Mouse (Mus musculus) midbrain, postnatal 0 days (tissue): ENCODE results near the gene Cdca7l. TPM values are rescaled to one million over a fixed set of nuclear protein-coding genes. Genes with fewer than 3 reads are reported as not detected.

ENCODE experiments used
- ATAC-seq: fragments of 200-750 bp; cut with Nextera tagmentation; 2 replicates; pipeline ENCODE4 v1.8.0; 2017; ENCODE audit warnings: moderate number of reproducible peaks, mild to moderate bottlenecking, moderate TSS enrichment, moderate library complexity; ENCODE audit not compliant: low FRiP score
- DNase-seq: peaks from one replicate; pipeline ENCODE4 v3.0.0-alpha.2; 2015; ENCODE audit warnings: low spot score
- H3K27ac ChIP-seq: fragments of 300-500 bp; sonication (generic); 2 replicates; pipeline ENCODE4 v1.5.1; 2014; ENCODE audit warnings: low read depth, mild to moderate bottlenecking, low read length, mixed read lengths
- H3K27me3 ChIP-seq: fragments of 300-500 bp; sonication (generic); 2 replicates; pipeline ENCODE4 v1.6.1; 2014; ENCODE audit warnings: low read length, control low read depth, mixed read lengths; ENCODE audit not compliant: insufficient read depth
- H3K36me3 ChIP-seq: fragments of 300-500 bp; sonication (generic); 2 replicates; pipeline ENCODE4 v1.6.1; 2014; ENCODE audit warnings: low read length, control low read depth, mixed read lengths; ENCODE audit not compliant: insufficient read depth
- H3K4me1 ChIP-seq: fragments of 300-500 bp; sonication (generic); 2 replicates; pipeline ENCODE4 v1.6.1; 2014; ENCODE audit warnings: mild to moderate bottlenecking, control low read depth, antibody characterized with exemption, low read length, mixed read lengths; ENCODE audit not compliant: insufficient read depth
- H3K4me2 ChIP-seq: fragments of 300-500 bp; sonication (generic); 2 replicates; pipeline ENCODE4 v1.6.1; 2014; ENCODE audit warnings: low read depth, mild to moderate bottlenecking, low read length, mixed read lengths; ENCODE audit not compliant: poor library complexity, severe bottlenecking
- H3K4me3 ChIP-seq: fragments of 300-500 bp; sonication (generic); 2 replicates; pipeline ENCODE4 v1.5.1; 2014; ENCODE audit warnings: low read depth, mild to moderate bottlenecking, low read length, moderate library complexity
- H3K9ac ChIP-seq: fragments of 300-500 bp; sonication (generic); replicated peaks from 2 replicates; pipeline ENCODE4 v1.6.1; 2014; ENCODE audit warnings: mild to moderate bottlenecking, low read length, moderate library complexity, mixed read lengths; ENCODE audit not compliant: poor library complexity, severe bottlenecking
- H3K9me3 ChIP-seq: fragments of 300-500 bp; sonication (generic); 2 replicates; pipeline ENCODE4 v1.6.1; 2016; ENCODE audit warnings: low read length, control low read depth
- CTCF ChIP-seq: IDR thresholded peaks from 2 replicates; pipeline ENCODE4 v1.5.1; 2016; ENCODE audit warnings: antibody characterized with exemption, mild to moderate bottlenecking
- WGBS: fragments of 180-500 bp; shearing (Covaris S2); extraction: QIAGEN DNeasy Blood & Tissue Kit; methylation state at CpG from one replicate; pipeline ENCODE4 v1.1.7; 2014; 5-methylcytosine and 5-hydroxymethylcytosine counted together
- polyA plus RNA-seq: library from polyadenylated mRNA; unstranded; fragments of >200 nt; fragmentation: Nextera tagmentation; extraction: Ambion mirVana; gene quantifications from 2 replicates; pipeline ENCODE4 v1.2.1, GENCODE M21; 2015
- total RNA-seq: library from RNA; depleted of rRNA; stranded (reverse); fragments of >200 nt; gene quantifications from 2 replicates; pipeline ENCODE4 v1.2.3, GENCODE M21; 2014

The Cdca7l gene
- total and polyA plus RNA-seq, 2 experiments from 2014 or later, result 2.2 to 2.5 TPM

GRCm38 (mm10) chr12:117831351-117831961 lies 27.4 kb downstream of the Cdca7l start:
- Histone ChIP-seq H3K4me2 (no peak overlapping the region), H3K4me3 (no peak overlapping the region), H3K36me3 (no peaks in the 10 kb centered on the region), H3K27me3 (no peaks in the 10 kb centered on the region), H3K4me1 (no peaks in the 10 kb centered on the region), H3K27ac (no peak overlapping the region), H3K9ac (no peak overlapping the region), H3K9me3 (no peaks in the 10 kb centered on the region)
- WGBS, result 85% methylated on average over 8 of the region's 8 CpGs
- DNase-seq (no peak), ATAC-seq (no peak)
- TF ChIP-seq CTCF, result no peak

- H3K4me1 ChIP-seq, result no peaks in the 10 kb centered on the region
- DNase-seq (no peak), ATAC-seq (no peak)
- H3K27ac ChIP-seq, result no peak overlapping the region
- H3K4me2 ChIP-seq, result no peak overlapping the region
- no peaks in the 10 kb centered on the region for H3K36me3 ChIP-seq
- no peak for TF ChIP-seq CTCF
- H3K4me3 ChIP-seq, result no peak overlapping the region
- no peaks in the 10 kb centered on the region for H3K27me3 ChIP-seq
- no peaks in the 10 kb centered on the region for H3K9me3 ChIP-seq
- 49% methylated on average over 5 of the region's 5 CpGs for WGBS
- no peak overlapping the region for H3K9ac ChIP-seq
These were observed 28.1 kb downstream of the Cdca7l start for GRCm38 (mm10) chr12:117832190-117832589.

- Histone ChIP-seq H3K27me3 (no peaks in the 10 kb centered on the region), H3K27ac (no peak overlapping the region), H3K4me1 (no peaks in the 10 kb centered on the region), H3K9ac (no peak overlapping the region), H3K4me2 (no peak overlapping the region), H3K9me3 (no peaks in the 10 kb centered on the region), H3K4me3 (no peak overlapping the region), H3K36me3 (no peaks in the 10 kb centered on the region)
- no peak for TF ChIP-seq CTCF
- ATAC-seq (no peak), DNase-seq (no peak)
- WGBS, result 81% methylated on average over 2 of the region's 2 CpGs
These were observed 30.6 kb downstream of the Cdca7l start for GRCm38 (mm10) chr12:117834652-117835051.

GRCm38 (mm10) chr12:117835371-117835770 lies 31.3 kb downstream of the Cdca7l start:
- no peak overlapping the region for H3K9ac ChIP-seq
- no peak overlapping the region for H3K4me2 ChIP-seq
- DNase-seq (no peak), ATAC-seq (no peak)
- H3K4me1 ChIP-seq, result no peaks in the 10 kb centered on the region
- no peaks in the 10 kb centered on the region for H3K9me3 ChIP-seq
- no peaks in the 10 kb centered on the region for H3K36me3 ChIP-seq
- H3K27ac ChIP-seq, result no peak overlapping the region
- no peak for TF ChIP-seq CTCF
- no peak overlapping the region for H3K4me3 ChIP-seq
- 64% methylated on average over 10 of the region's 10 CpGs for WGBS
- H3K27me3 ChIP-seq, result no peaks in the 10 kb centered on the region

GRCm38 (mm10) chr12:117837376-117837775 lies 33.3 kb downstream of the Cdca7l start:
- 86% methylated on average over 4 of the region's 4 CpGs for WGBS
- Histone ChIP-seq H3K27ac (no peak overlapping the region), H3K4me1 (no peaks in the 10 kb centered on the region), H3K9me3 (no peaks in the 10 kb centered on the region), H3K4me3 (no peak overlapping the region), H3K9ac (no peak overlapping the region), H3K36me3 (no peaks in the 10 kb centered on the region), H3K4me2 (no peak overlapping the region), H3K27me3 (no peaks in the 10 kb centered on the region)
- DNase-seq (no peak), ATAC-seq (no peak)
- TF ChIP-seq CTCF, result no peak

GRCm38 (mm10) chr12:117840705-117841104 lies 36.6 kb downstream of the Cdca7l start:
- no peak overlapping the region for H3K4me2 ChIP-seq
- no peak for DNase-seq
- no peaks in the 10 kb centered on the region for H3K27me3 ChIP-seq
- H3K36me3 ChIP-seq, result no peaks in the 10 kb centered on the region
- no peaks in the 10 kb centered on the region for H3K9me3 ChIP-seq
- ATAC-seq, result no peak
- TF ChIP-seq CTCF, result no peak
- H3K9ac ChIP-seq, result no peak overlapping the region
- WGBS, result 93% methylated on average over 1 of the region's 1 CpGs
- no peak overlapping the region for H3K4me3 ChIP-seq
- peaks cover 3% of the 10 kb centered on the region; the same call in 1 of the 2 replicates for H3K4me1 ChIP-seq
- no peak overlapping the region for H3K27ac ChIP-seq
